Mouse (Mus musculus) heart, adult 2 months (tissue): ENCODE measurements around the gene Zcchc7. TPM values are rescaled to one million over a fixed set of nuclear protein-coding genes. Genes with fewer than 3 reads are reported as not detected.

Experiments
- DNase-seq, 2 experiments: peaks; one replicate each; pipeline ENCODE4 v3.0.0; 2021
- H3K27ac ChIP-seq: fragments of 200-600 bp; 2 replicates; pipeline ENCODE4 v1.8.1; 2022
- H3K27me3 ChIP-seq: fragments of 200-500 bp; 2 replicates; pipeline ENCODE4 v1.6.1; 2012; ENCODE audit warnings: mild to moderate bottlenecking, low read length, inconsistent platforms, mixed read lengths; ENCODE audit not compliant: control insufficient read depth, insufficient read depth
- H3K36me3 ChIP-seq: fragments of 200-500 bp; 2 replicates; pipeline ENCODE4 v1.6.1; 2012; ENCODE audit warnings: low read length, inconsistent platforms; ENCODE audit not compliant: control insufficient read depth, insufficient read depth
- H3K4me1 ChIP-seq: fragments of 200-500 bp; 2 replicates; pipeline ENCODE4 v1.6.1; 2011; ENCODE audit warnings: low read length; ENCODE audit not compliant: control insufficient read depth, insufficient read depth
- H3K4me3 ChIP-seq: fragments of 200-600 bp; 2 replicates; pipeline ENCODE4 v1.8.1; 2022
- H3K79me2 ChIP-seq: fragments of 200-500 bp; replicated peaks from 2 replicates; pipeline ENCODE4 v1.6.1; 2012; ENCODE audit warnings: mild to moderate bottlenecking, inconsistent platforms, low read length, moderate library complexity, mixed read lengths; ENCODE audit not compliant: control insufficient read depth, insufficient read depth
- H3K9ac ChIP-seq: fragments of 200-500 bp; 2 replicates; pipeline ENCODE4 v1.6.1; 2012; ENCODE audit warnings: low read depth, mild to moderate bottlenecking, control low read depth, inconsistent platforms, low read length, mixed read lengths
- CTCF ChIP-seq: fragments of 200-600 bp; IDR thresholded peaks from 2 replicates; pipeline ENCODE4 v1.8.1; 2022; ENCODE audit warnings: antibody characterized with exemption, mild to moderate bottlenecking, moderate library complexity
- EP300 ChIP-seq: fragments of 200-500 bp; IDR thresholded peaks from 2 replicates; pipeline ENCODE4 v1.6.1; 2011; ENCODE audit warnings: low read depth, low read length, control low read depth; ENCODE audit not compliant: insufficient read depth
- POLR2A ChIP-seq: fragments of 200-500 bp; IDR thresholded peaks from 2 replicates; pipeline ENCODE4 v1.6.1; 2011; ENCODE audit warnings: mild to moderate bottlenecking, low read depth, low read length, control low read depth; ENCODE audit not compliant: insufficient read depth
- WGBS: fragments of 180-500 bp; shearing (Covaris S2); methylation state at CpG from one replicate; pipeline ENCODE4 v1.1.7; 2018; 5-methylcytosine and 5-hydroxymethylcytosine counted together
- intact Hi-C: fragments of 180-260 bp; cut with DNase I; formaldehyde crosslinking; loops from one replicate; pipeline ENCODE4 v1.15.1; 2025
- polyA plus RNA-seq: library from polyadenylated mRNA; depleted of rRNA; stranded (reverse); fragments of >200 nt; gene quantifications from 2 replicates; pipeline ENCODE4 v1.2.3, GENCODE M21; 2012
- total RNA-seq, 2 experiments: library from RNA; stranded (reverse); gene quantifications; 2 replicates each; pipeline ENCODE4 v1.2.3; 2021

The Zcchc7 gene
- total and polyA plus RNA-seq, 3 experiments: 6.7 to 12.9 (median 12.4) TPM

GRCm38 (mm10) chr4:44872048-44872447 is 116.4 kb downstream of the Zcchc7 start:
- no peak for DNase-seq
- no peaks in the 10 kb centered on the region for H3K79me2 ChIP-seq
- no peaks in the 10 kb centered on the region for H3K36me3 ChIP-seq
- H3K4me1 ChIP-seq: no peaks in the 10 kb centered on the region
- TF ChIP-seq EP300 (no peak), POLR2A (no peak), CTCF (no peak)
- H3K27me3 ChIP-seq: no peaks in the 10 kb centered on the region
- no peak overlapping the region for H3K27ac ChIP-seq
- WGBS: 87% methylated on average over 1 of the region's 1 CpGs
- H3K9ac ChIP-seq: no peak overlapping the region
- H3K4me3 ChIP-seq: no peak overlapping the region
- intact Hi-C loops: no loop called here

DNA sequence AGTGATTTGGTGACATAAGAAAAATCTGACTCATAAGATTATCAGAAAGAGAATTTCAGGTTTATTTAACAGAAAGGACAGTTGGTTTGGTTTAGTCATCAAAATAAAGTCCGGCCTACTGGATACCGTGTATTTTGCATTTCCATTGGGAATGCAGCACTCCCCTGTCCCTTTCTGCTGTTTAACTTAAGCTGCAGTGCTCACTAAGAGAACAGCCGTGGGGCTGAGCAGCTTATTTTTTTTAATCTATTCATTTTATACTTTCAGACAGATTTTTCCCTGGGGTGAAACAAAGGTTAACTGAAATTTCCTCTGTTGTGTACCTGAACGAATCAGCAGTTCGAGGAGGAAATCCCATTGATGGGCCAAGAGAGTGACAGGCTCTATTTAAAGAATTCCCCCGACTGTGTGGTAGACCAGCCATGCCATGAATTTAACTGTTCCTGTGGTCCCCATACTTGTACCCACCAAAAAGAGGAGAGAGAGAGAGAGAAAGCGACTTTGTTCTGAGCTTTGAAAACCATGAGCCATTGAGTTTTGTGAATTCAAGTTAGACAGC is 124.5 kb downstream of the Zcchc7 start:
- no peak for DNase-seq
- intact Hi-C loops: no loop called here
- no peaks in the 10 kb centered on the region for H3K79me2 ChIP-seq
- no peaks in the 10 kb centered on the region for H3K4me1 ChIP-seq
- TF ChIP-seq CTCF: no peak
- TF ChIP-seq POLR2A: no peak
- no peak for TF ChIP-seq EP300
- no peak overlapping the region for H3K27ac ChIP-seq
- H3K9ac ChIP-seq: no peak overlapping the region
- H3K27me3 ChIP-seq: no peaks in the 10 kb centered on the region
- H3K36me3 ChIP-seq: no peaks in the 10 kb centered on the region
- no peak overlapping the region for H3K4me3 ChIP-seq
- 45% methylated on average over 7 of the region's 7 CpGs for WGBS

- no peaks in the 10 kb centered on the region for H3K4me1 ChIP-seq
- intact Hi-C loops: no loop called here
- H3K27me3 ChIP-seq: no peaks in the 10 kb centered on the region
- H3K36me3 ChIP-seq: no peaks in the 10 kb centered on the region
- DNase-seq: no peak
- no peak overlapping the region for H3K9ac ChIP-seq
- H3K4me3 ChIP-seq: no peak overlapping the region
- H3K27ac ChIP-seq: no peak overlapping the region
- TF ChIP-seq CTCF (no peak), POLR2A (no peak), EP300 (no peak)
- 70% methylated on average over 6 of the region's 6 CpGs for WGBS
- H3K79me2 ChIP-seq: no peaks in the 10 kb centered on the region
These were observed 130.5 kb downstream of the Zcchc7 start for GRCm38 (mm10) chr4:44886143-44886542.

GRCm38 (mm10) chr4:44891344-44891743 is 135.7 kb downstream of the Zcchc7 start:
- H3K36me3 ChIP-seq: peaks cover 2% of the 10 kb centered on the region
- no peaks in the 10 kb centered on the region for H3K79me2 ChIP-seq
- no peak for DNase-seq
- H3K27ac ChIP-seq: no peak overlapping the region
- no peaks in the 10 kb centered on the region; the same call in 1 of the 2 replicates for H3K4me1 ChIP-seq
- no peak overlapping the region for H3K4me3 ChIP-seq
- no peaks in the 10 kb centered on the region for H3K27me3 ChIP-seq
- H3K9ac ChIP-seq: no peak overlapping the region
- TF ChIP-seq CTCF: no peak
- TF ChIP-seq EP300: no peak
- no peak for TF ChIP-seq POLR2A
- 62% methylated on average over 6 of the region's 6 CpGs for WGBS
- intact Hi-C loops: no loop called here

- Histone ChIP-seq H3K4me1 (peaks cover 2% of the 10 kb centered on the region; the same call in 1 of the 2 replicates), H3K27ac (no peak overlapping the region), H3K27me3 (no peaks in the 10 kb centered on the region), H3K9ac (no peak overlapping the region), H3K4me3 (no peak overlapping the region), H3K79me2 (no peaks in the 10 kb centered on the region), H3K36me3 (no peaks in the 10 kb centered on the region)
- 30% methylated on average over 11 of the region's 11 CpGs for WGBS
- TF ChIP-seq CTCF (no peak), EP300 (no peak), POLR2A (no peak)
- intact Hi-C loops: loop anchor here (10.0 kb wide), 1 partner anchor 141 kb away; no protein-coding TSS in a partner anchor
- peak in 1 of 2 experiments; percentile 35 for DNase-seq
These were observed 150.1 kb downstream of the Zcchc7 start for GRCm38 (mm10) chr4:44905651-44906271.

- Histone ChIP-seq H3K79me2 (no peaks in the 10 kb centered on the region), H3K27ac (no peak overlapping the region), H3K4me3 (no peak overlapping the region), H3K27me3 (no peaks in the 10 kb centered on the region), H3K4me1 (peaks cover 2% of the 10 kb centered on the region; the same call in 1 of the 2 replicates), H3K9ac (no peak overlapping the region), H3K36me3 (no peaks in the 10 kb centered on the region)
- intact Hi-C loops: loop anchor here (10.0 kb wide), 1 partner anchor 142 kb away; no protein-coding TSS in a partner anchor
- no peak for TF ChIP-seq CTCF
- 56% methylated on average over 4 of the region's 4 CpGs for whole genome bisulfite sequencing
- DNase-seq: no peak
These were observed 150.7 kb downstream of the Zcchc7 start for GRCm38 (mm10) chr4:44906399-44906798.
